Mouse (Mus musculus) cerebellum, postnatal 10 days (tissue): ENCODE results near the gene Tbccd1.
A peak's percentile ranks its signal among the peaks of the same experiment; 100 is the strongest.
"Not testable (repeated sequence)": the region's sequence is repeated elsewhere in the genome, so short reads cannot be mapped to it uniquely, and the experiment has no call there.

Experiments
- DNase-seq, 2 experiments: peaks; one replicate each; pipeline ENCODE4 v3.0.0; 2021; ENCODE audit warnings: mixed read lengths in 2 of 2

Tbccd1 gene

DNA sequence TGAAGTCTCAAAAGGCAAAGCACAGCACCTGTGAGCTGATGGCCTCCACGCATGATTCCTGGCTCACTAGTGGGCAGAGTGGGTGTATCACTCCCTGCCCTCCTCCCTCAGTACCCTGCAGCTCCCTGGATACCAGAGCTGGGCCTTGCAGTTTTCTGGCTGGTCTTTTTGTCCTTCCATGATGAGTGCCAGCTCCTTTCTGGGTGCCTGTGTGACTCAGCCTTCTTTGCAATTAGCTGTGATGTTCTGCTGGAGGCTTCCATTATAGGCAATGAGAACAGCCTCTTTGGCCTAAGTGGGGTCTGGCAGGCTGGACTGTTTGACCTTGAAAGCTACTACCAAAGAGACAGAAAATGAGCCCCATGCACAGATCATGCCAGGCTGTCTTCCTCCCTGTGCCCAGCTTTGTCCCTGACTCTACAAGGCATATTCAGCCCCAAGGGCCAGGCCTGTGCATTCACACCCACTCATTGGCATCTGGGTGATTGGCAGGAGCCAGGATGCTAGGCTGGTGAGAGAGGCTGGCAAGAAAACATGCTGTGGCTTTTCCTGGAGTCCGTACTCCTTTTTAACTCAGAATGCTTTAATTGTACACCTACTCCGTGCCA is 78.1 kb downstream of the Tbccd1 start:
- DNase-seq, result peak; percentile 42 to 57

DNA sequence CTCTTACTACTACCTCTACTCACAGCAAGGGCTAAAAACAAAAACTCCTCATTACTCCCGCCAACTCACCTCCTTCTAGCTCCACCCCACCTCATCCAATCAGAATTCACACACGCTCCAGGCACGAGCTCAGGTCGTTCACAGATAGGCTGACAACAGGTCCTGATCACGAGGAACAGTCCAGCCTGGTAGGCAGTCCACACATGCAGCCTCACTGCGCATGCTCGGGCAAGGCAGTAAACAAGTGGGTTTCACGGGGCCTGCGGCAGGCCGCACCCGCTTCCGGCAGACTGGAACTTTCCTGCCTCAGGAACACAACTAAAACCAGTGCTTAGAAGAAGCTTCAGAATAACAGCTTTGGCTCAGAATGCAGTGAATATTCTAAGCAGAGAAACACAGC is 79.2 kb downstream of the Tbccd1 start:
- not testable (repeated sequence) for DNase-seq

DNA sequence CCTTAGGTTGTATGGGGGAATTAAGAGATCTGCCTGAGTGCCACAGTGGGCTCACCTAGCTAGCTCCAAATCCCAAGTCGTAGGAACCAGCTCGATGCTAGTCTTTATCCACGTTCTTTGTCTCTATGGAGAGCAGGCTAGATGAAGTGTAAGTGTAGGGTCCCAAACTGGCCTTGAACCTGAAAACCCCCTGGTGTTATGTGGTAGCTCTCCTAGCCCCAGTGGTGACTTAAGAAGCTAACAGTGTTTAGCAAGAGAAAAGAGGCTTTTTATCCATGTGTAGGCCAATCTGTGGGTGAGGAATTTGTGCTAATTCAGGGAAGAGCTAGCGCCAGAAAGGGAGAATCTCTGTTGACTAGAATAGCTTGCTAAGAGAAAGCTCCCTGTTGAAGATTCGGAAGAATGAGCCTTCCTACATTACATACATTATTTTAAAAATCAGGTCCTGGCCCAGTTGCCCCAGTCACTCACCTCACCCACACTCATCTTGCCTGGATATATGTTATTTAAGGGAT is 81.9 kb downstream of the Tbccd1 start:
- no peak for DNase-seq

DNA sequence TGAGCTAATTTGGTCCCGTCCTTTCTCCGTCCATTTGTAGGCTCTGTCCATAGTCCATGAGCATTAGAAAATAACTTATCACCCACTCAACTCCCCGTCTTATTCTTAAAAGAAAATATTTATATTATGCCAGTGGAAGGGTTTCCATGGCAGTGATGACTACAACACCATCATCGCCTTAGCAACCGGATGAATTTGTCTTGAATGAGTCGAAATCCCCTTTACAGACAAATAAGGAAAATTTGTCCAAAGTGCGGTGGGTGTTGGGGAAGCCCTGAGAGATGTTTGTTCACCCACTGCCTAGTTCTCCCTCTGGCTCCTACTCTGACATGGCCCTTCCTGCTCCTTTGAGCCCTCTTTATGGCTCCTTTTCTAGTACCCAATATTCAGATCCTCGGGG is 88.8 kb downstream of the Tbccd1 start:
- no peak for DNase-seq

DNA sequence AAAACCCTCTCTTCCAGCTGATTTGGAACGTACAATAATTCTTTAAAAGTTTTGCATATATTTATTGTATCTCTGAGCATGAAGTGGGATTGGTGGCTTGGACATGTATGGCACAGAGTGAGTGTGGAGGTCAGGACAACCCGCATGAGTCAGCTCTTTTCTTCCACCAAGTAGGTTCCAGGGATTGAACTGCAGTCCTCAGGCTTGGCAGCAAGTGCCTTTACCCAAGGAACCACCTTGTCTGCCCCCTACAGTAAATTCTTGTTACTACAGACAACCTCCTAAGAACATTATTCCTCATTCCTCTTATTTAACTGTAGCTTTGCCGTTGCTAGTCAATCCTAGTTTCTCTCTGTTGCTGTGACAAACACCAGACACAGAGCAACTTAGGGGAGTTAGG is 90.1 kb downstream of the Tbccd1 start:
- DNase-seq, result peak in 1 of 2 experiments; percentile 12

DNA sequence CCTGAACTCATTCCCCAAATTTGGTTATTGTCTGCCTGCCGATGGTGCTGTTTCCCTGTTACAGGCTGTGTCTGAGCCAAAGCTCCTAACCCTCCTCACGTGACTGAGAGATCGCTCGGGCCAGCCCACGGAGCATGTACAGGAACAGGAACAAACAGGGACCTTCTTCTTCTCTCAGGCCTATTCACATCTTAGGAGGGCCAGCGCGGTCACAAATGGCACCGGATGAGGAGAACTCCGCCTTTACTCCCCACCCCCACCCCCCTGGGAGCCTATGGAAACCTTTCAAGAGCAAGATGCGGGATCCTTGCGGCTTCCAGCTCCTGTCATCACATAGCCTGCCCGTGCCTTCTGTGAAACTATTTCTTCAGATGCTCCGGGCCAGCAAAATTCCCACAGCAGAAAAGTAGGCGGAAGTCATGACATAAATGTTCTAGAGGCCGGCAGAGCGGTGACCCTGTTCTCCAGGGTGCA is 90.7 kb downstream of the Tbccd1 start:
- DNase-seq, result peak in 1 of 2 experiments; percentile 23

DNA sequence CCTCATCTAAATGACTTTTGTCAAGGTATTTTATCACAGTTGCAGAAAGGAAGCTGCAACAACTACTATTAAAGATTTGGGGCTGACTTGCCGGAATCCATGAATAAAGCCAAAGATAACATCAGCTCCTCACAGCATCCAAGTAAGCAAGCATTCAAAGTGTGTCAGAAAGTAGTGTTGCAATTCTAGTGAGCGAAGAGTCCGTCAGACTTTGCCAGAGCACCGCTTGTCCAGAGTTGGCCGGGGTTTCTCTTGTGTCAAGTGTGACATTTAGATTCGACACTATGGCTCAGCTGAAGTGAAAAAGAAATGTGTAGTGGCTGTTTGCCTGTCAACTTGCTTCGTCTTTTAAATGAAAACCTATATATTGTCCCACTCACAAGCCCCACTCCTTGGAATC is 91.9 kb downstream of the Tbccd1 start:
- DNase-seq, result no peak
